Mouse (Mus musculus): ENCODE results near the gene Zfyve28.

- TF ChIP-seq CTCF (conservative IDR thresholded peaks at IDR 0.05; ENCODE audit: insufficient read depth, insufficient read length, low read depth, low read length) (no peak), POLR2A (IDR thresholded peaks at IDR 0.05; ENCODE audit: low read depth, low read length) (no peak)
Measured at GRCm38 (mm10) chr5:34204911-34205310, 83.3 kb downstream of the Zfyve28 start.
